Mouse (Mus musculus) stomach, embryonic 16.5 days (tissue): Measurements from ENCODE around the gene Afap1. TPM values are rescaled to one million over a fixed set of nuclear protein-coding genes. Genes with fewer than 3 reads are reported as not detected.

Experiments used
- ATAC-seq: fragments of 200-750 bp; cut with Nextera tagmentation; 2 replicates; pipeline ENCODE4 v1.8.0; 2017; ENCODE audit warnings: moderate number of reproducible peaks, moderate TSS enrichment; ENCODE audit not compliant: insufficient read depth, low FRiP score
- H3K27ac ChIP-seq: fragments of 300-500 bp; sonication (generic); 2 replicates; pipeline ENCODE4 v1.5.1; 2014; ENCODE audit warnings: low read length
- H3K27me3 ChIP-seq: fragments of 300-500 bp; sonication (generic); 2 replicates; pipeline ENCODE4 v1.6.1; 2014; ENCODE audit warnings: low read length, control low read depth, mixed read lengths; ENCODE audit not compliant: control insufficient read depth, insufficient read depth
- H3K36me3 ChIP-seq: fragments of 300-500 bp; sonication (generic); 2 replicates; pipeline ENCODE4 v1.6.1; 2014; ENCODE audit warnings: low read length; ENCODE audit not compliant: control insufficient read depth, insufficient read depth
- H3K4me1 ChIP-seq: fragments of 300-500 bp; sonication (generic); 2 replicates; pipeline ENCODE4 v1.6.1; 2014; ENCODE audit warnings: low read length, control low read depth, mixed read lengths; ENCODE audit not compliant: control insufficient read depth, insufficient read depth
- H3K4me2 ChIP-seq: fragments of 300-500 bp; sonication (generic); 2 replicates; pipeline ENCODE4 v1.6.1; 2014; ENCODE audit warnings: low read depth, low read length, mixed read lengths
- H3K4me3 ChIP-seq: fragments of 300-500 bp; sonication (generic); replicated peaks from 2 replicates; pipeline ENCODE4 v1.5.1; 2014; ENCODE audit warnings: mild to moderate bottlenecking, low read length
- H3K9ac ChIP-seq: fragments of 300-500 bp; sonication (generic); 2 replicates; pipeline ENCODE4 v1.6.1; 2014; ENCODE audit warnings: low read length
- H3K9me3 ChIP-seq: fragments of 300-500 bp; sonication (generic); replicated peaks from 2 replicates; pipeline ENCODE4 v1.6.1; 2016; ENCODE audit warnings: low read length, control low read depth; ENCODE audit not compliant: control insufficient read depth
- WGBS: fragments of 180-500 bp; shearing (Covaris S2); extraction: QIAGEN DNeasy Blood & Tissue Kit; methylation state at CpG from one replicate; pipeline ENCODE4 v1.1.7; 2014; 5-methylcytosine and 5-hydroxymethylcytosine counted together
- polyA plus RNA-seq: library from polyadenylated mRNA; unstranded; fragments of >200 nt; fragmentation: Nextera tagmentation; extraction: Ambion mirVana; gene quantifications from 2 replicates; pipeline ENCODE4 v1.2.1, GENCODE M21; 2015

The Afap1 gene
- polyA plus RNA-seq, 1 experiment from 2014 or later: 20.4 TPM

- ATAC-seq: no peak
- Histone ChIP-seq H3K9ac (no peak overlapping the region), H3K27me3 (no peaks in the 10 kb centered on the region), H3K9me3 (no peaks in the 10 kb centered on the region), H3K4me2 (no peak overlapping the region), H3K27ac (no peak overlapping the region), H3K4me3 (no peak overlapping the region), H3K4me1 (no peaks in the 10 kb centered on the region), H3K36me3 (0 out of 2 replicates have a peak, but pooled peaks cover under 1% of the 10 kb centered on the region)
- 40% methylated on average over 4 of the region's 4 CpGs for WGBS
Measured at GRCm38 (mm10) chr5:35981976-35982375, 88.9 kb downstream of the Afap1 start.

DNA sequence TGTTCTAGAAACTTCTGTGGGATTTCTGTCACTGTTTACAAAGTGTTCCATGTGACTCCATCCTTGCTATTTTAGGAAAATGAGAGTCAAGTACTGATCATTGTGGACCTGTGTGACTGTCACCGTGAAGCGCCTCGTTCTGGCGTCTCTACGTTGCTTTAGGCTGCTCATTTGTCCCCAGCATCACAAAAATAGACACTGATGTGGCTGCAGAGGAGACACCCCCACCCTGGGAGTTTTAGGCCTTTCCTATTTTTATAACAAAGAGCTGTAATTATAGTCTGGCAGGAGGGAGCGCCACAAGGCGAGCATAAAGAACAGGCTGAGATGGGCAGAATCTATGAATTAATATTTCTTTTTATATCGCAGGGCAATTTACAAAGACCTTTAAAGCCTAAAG is 92.5 kb downstream of the Afap1 start:
- no peaks in the 10 kb centered on the region for H3K9me3 ChIP-seq
- 0 out of 2 replicates have a peak, but pooled peaks cover 3% of the 10 kb centered on the region for H3K4me1 ChIP-seq
- 0 out of 2 replicates have a peak, but pooled peaks cover 6% of the 10 kb centered on the region for H3K36me3 ChIP-seq
- no peak overlapping the region for H3K9ac ChIP-seq
- ATAC-seq: no peak
- H3K27me3 ChIP-seq: no peaks in the 10 kb centered on the region
- no peak overlapping the region for H3K4me3 ChIP-seq
- H3K4me2 ChIP-seq: no peak overlapping the region
- H3K27ac ChIP-seq: no peak overlapping the region
- 83% methylated on average over 8 of the region's 8 CpGs for WGBS

DNA sequence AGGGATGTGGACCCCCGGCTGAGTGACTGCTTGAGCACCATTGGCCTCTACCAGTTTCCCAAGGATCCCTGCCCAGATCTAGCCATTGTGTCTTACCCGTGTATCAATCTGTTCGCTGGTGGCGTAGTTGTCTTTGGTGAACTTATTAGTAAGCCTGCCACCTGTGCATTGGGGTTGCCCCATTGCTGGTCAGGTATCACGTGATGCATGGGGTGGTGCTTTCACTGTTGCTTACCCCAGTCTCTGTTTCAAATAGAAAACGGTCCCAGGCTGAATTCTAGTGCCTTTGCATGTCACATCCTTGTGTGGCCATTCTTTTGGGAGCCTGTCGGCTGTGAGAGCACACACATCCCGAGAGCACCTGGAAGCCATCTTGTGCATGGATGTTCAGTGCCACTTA is 95.0 kb downstream of the Afap1 start:
- Histone ChIP-seq H3K36me3 (0 out of 2 replicates have a peak, but pooled peaks cover 6% of the 10 kb centered on the region), H3K4me2 (no peak overlapping the region), H3K27ac (no peak overlapping the region), H3K4me3 (no peak overlapping the region), H3K9me3 (no peaks in the 10 kb centered on the region), H3K27me3 (no peaks in the 10 kb centered on the region), H3K9ac (no peak overlapping the region), H3K4me1 (0 out of 2 replicates have a peak, but pooled peaks cover 3% of the 10 kb centered on the region)
- 90% methylated on average over 8 of the region's 8 CpGs for whole genome bisulfite sequencing
- ATAC-seq: no peak

DNA sequence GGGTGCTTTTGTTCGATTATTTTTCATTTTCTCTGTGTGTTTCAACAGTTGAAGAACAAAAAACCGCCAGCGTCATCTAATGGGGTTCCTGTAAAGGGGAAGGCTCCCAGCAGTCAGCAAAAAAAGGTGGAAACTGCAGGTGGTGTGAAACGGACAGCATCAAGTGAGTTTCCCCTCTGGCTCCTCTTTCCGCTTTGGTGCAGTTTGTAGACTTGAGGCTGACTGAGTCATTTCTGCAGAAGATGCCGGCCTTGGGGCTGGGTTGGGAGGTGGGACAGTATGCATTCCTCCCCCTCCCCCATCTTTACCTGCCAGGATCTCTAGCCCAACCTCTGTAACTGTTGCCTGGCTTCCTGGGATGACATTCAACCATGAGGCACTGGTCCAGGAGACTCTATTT is 96.4 kb downstream of the Afap1 start:
- H3K4me1 ChIP-seq: 0 out of 2 replicates have a peak, but pooled peaks cover 3% of the 10 kb centered on the region
- no peak overlapping the region for H3K9ac ChIP-seq
- H3K36me3 ChIP-seq: peaks cover 11% of the 10 kb centered on the region; the same call in 1 of the 2 replicates
- 83% methylated on average over 6 of the region's 6 CpGs for WGBS
- H3K27me3 ChIP-seq: no peaks in the 10 kb centered on the region
- no peak for ATAC-seq
- H3K4me3 ChIP-seq: no peak overlapping the region
- H3K27ac ChIP-seq: no peak overlapping the region
- H3K4me2 ChIP-seq: no peak overlapping the region
- H3K9me3 ChIP-seq: no peaks in the 10 kb centered on the region

DNA sequence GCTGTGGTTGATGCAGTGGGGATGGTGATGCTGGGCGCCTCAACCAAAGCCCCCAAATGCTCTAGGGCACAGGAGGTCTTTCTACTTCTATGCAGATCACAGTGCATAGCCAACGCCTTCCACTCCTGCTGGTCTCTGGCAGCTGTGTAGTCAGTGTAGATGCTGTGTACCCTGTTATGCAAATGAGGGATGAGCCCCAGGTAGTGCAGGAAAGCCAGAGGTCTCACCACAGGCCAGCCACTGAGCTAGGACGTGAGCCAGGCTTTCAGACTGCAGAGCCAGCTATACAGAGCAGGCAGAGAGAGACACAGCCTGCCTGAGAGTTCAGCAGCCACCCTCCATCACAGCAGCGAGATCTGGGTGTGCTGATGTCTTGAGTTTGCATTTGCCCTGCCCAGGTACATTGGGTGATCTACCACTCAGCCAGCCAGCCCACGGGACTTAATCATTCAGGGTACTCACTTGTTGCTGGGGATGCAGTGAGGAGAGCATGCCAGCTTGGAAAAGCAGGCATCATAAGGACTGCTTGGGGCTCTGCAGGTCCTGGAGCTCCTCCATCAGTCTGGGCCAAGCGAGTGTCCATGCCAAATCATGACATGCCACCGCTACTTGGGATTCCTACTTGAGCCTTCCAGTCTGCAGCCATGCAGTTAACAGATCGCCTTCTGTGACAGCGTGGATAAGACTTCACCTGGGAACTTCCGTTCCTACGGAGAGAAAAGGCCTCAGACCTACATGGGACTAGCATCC is 97.0 kb downstream of the Afap1 start:
- Histone ChIP-seq H3K36me3 (peaks cover 14% of the 10 kb centered on the region; the same call in 1 of the 2 replicates), H3K4me1 (0 out of 2 replicates have a peak, but pooled peaks cover 3% of the 10 kb centered on the region), H3K27me3 (no peaks in the 10 kb centered on the region), H3K27ac (no peak overlapping the region), H3K9me3 (no peaks in the 10 kb centered on the region), H3K4me3 (no peak overlapping the region), H3K9ac (no peak overlapping the region), H3K4me2 (no peak overlapping the region)
- 76% methylated on average over 11 of the region's 11 CpGs for WGBS
- ATAC-seq: no peak

- ATAC-seq: no peak
- Histone ChIP-seq H3K9ac (no peak overlapping the region), H3K9me3 (no peaks in the 10 kb centered on the region), H3K4me3 (no peak overlapping the region), H3K36me3 (no peaks in the 10 kb centered on the region; the same call in 1 of the 2 replicates), H3K4me2 (no peak overlapping the region), H3K4me1 (no peaks in the 10 kb centered on the region), H3K27me3 (no peaks in the 10 kb centered on the region), H3K27ac (no peak overlapping the region)
- WGBS: 83% methylated on average over 10 of the region's 10 CpGs
Measured at GRCm38 (mm10) chr5:36003797-36004196, 110.7 kb downstream of the Afap1 start.

DNA sequence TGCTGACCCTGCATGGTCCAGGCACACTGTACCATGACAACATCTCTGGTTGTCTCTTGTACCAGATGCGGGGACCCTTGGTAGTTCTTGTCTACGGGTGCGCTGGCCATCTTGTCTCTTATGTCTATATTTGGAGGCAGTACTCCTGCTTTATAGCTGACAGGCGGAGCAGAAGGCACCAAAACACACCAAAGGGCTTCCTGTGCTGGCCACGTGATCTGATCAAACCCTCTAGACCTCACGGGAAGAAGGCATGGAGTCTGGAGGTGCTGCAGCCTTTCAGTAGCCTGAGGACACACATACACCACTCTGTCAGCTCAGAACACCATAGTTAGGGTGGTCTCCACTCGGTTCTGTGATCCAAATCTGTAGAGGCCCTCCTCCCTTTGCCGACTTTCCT is 113.0 kb downstream of the Afap1 start:
- H3K4me2 ChIP-seq: no peak overlapping the region
- WGBS: 74% methylated on average over 8 of the region's 8 CpGs
- H3K36me3 ChIP-seq: no peaks in the 10 kb centered on the region
- H3K27me3 ChIP-seq: no peaks in the 10 kb centered on the region
- no peak for ATAC-seq
- H3K9me3 ChIP-seq: no peaks in the 10 kb centered on the region
- no peak overlapping the region for H3K27ac ChIP-seq
- no peak overlapping the region for H3K4me3 ChIP-seq
- no peaks in the 10 kb centered on the region for H3K4me1 ChIP-seq
- H3K9ac ChIP-seq: no peak overlapping the region

GRCm38 (mm10) chr5:36006586-36006985 is 113.5 kb downstream of the Afap1 start:
- no peak overlapping the region for H3K4me2 ChIP-seq
- no peaks in the 10 kb centered on the region for H3K9me3 ChIP-seq

DNA sequence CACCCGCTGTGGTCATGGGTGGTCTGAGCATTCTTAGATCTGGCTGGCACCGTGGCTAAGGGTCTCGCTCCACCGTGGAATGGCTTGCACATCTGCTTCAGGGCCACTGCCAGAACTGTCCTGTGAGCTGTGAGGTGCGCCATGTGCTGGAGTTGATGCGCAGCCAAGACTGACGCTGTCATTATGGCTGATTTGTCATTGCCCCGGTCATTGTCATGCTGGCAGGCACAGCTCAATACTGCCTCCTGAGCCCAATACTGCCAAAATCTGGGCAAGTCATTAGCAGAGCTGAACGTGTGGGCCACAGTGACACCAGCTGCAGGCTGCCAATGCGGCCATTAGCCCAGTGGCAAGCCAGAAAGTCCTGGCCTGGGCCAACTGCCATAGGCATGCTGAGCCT is 114.5 kb downstream of the Afap1 start:
- Histone ChIP-seq H3K27ac (no peak overlapping the region), H3K4me3 (no peak overlapping the region), H3K9me3 (no peaks in the 10 kb centered on the region), H3K27me3 (no peaks in the 10 kb centered on the region), H3K36me3 (no peaks in the 10 kb centered on the region), H3K4me1 (no peaks in the 10 kb centered on the region), H3K4me2 (no peak overlapping the region), H3K9ac (no peak overlapping the region)
- WGBS: 82% methylated on average over 10 of the region's 10 CpGs
- no peak for ATAC-seq

More at GRCm38 (mm10) chr5:36006586-36006985, 113.5 kb downstream of the Afap1 start:
- Histone ChIP-seq H3K27me3 (no peaks in the 10 kb centered on the region), H3K9ac (no peak overlapping the region), H3K36me3 (no peaks in the 10 kb centered on the region), H3K4me1 (no peaks in the 10 kb centered on the region), H3K4me3 (no peak overlapping the region), H3K27ac (no peak overlapping the region)
- WGBS: 68% methylated on average over 5 of the region's 5 CpGs
- no peak for ATAC-seq
